Mouse (Mus musculus): ENCODE data around the gene Glyctk.

Glyctk gene

DNA sequence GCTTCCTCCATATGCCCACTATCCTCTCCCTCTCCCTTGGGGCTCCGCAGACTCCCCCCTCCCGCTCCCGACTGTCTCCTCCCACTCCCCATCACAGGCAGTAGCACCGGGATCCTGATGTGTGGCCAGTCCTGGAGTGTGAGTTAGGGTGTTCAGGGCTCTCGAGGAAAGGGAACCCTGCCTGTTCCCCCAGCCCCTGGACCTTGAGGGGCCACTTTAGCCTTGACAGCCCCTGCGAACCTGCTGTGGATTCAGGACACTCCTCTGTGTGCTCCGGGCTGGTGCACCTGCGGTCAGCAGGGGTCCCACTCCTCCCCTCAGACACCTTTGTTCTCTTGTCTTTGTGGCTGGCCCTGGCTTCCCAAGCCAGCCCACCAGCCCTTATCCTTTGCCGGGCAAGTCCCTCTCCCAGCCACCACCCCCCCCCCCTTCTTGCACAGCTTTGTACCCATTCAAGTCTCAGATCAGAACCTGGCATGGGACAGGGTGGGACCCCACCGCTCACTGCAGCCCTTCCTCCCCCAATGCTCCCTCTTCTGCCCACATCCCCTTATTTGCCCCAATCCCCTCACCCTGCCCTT is 10.0 kb downstream of the Glyctk start:
- no peak for DNase-seq (ENCODE audit: low read depth, low spot score)

DNA sequence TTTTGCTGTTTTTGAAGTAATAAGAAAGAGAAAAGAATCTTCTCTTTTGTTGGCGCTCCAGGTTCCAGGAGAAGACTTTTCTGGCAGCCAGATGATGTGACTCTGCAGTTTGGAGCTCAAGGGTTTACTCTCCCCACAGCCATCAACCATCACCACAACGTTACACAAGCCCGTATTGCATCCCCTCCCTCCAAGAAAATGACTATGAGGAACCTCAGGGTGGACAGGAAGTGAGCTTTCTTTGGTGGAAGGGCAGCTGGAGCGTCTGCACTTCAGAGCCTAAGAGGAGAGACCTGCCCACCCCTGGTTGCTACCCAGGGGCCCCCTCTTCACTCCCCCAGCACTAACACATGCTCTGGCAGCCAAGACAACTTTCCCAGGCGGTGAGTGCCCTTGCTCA is 10.7 kb downstream of the Glyctk start:
- DNase-seq (ENCODE audit: low read depth, low spot score): no peak

DNA sequence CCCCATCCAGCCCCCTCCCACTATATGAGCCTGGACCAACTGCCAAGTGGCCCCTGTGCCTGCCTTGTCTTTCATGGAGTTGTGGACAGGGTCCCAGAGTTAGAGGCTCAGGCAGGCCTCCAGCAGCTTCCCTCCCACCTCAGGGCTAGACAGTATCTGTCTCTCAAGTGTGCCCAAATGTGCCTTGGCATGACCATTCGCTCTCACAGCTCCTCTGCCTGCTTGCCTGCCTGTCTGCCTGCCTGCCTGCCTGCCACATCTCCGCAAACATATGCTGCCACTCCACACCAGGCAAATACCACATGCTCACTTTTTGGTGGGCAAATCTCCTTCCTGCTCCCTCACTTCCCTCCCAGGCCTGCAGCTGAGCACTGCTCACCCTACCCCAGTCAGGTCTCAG is 12.4 kb downstream of the Glyctk start:
- DNase-seq (ENCODE audit: low read depth, low spot score): no peak

DNA sequence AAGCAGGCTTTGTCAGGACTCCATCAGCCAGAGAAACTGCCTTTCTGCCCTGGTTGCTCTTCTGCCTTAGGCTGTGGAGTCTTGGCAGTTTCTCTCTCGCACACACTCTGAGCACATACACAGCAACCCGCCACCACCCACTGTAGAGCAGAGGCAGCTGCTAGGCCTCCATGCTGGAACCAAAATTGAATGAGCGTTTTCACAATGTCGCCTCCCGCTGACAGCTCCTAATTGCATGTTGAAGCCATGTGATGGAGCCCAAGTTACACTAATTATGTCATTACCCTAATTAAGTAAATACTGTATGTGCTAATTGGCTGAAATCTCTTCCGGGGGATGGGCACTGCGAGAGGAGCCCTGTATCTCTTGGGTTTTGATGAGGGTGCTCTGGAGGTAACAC is 13.8 kb downstream of the Glyctk start:
- peak; percentile 36 for DNase-seq (ENCODE audit: low read depth, low spot score)

DNA sequence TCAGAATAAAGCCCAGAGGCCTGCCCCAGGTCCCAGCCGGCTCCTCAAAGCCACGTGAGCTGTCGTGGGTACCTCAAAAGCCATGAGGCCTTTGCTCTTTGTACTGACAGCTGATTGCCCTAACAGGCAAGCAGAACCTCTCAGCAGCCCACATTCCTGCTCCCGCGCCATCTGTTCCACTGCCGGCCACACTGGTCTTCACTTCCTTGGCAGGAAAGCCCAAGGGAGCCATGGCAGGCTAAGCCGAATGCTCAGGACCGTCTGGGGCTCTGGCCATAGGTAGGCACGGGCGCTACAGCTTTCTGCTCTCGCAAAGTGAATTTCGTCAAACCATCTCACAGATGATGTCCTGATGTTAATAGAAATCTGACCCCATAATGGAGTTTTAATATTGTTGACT is 16.0 kb downstream of the Glyctk start:
- peak; percentile 89 for DNase-seq (ENCODE audit: low read depth, low spot score)

DNA sequence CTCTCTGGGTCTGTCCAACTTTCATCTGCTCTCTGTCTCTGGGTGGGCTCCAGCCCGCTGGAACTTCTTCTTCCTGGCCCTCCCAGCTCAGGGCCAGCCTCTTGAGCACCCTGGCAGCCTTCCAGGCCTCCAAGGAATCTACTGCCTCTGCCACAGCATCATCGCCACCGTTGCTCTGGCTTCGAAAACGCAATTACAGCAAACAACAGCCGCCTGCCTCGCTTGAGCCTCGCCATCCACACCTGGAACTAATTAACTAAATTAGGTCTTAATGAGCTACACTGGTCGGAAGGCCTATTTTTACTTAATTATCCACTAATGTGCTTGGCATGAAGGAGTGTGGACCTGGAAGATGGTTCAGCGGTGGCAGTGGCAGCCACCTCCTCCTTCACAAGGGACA is 18.2 kb downstream of the Glyctk start:
- DNase-seq (ENCODE audit: low read depth, low spot score): peak; percentile 22

DNA sequence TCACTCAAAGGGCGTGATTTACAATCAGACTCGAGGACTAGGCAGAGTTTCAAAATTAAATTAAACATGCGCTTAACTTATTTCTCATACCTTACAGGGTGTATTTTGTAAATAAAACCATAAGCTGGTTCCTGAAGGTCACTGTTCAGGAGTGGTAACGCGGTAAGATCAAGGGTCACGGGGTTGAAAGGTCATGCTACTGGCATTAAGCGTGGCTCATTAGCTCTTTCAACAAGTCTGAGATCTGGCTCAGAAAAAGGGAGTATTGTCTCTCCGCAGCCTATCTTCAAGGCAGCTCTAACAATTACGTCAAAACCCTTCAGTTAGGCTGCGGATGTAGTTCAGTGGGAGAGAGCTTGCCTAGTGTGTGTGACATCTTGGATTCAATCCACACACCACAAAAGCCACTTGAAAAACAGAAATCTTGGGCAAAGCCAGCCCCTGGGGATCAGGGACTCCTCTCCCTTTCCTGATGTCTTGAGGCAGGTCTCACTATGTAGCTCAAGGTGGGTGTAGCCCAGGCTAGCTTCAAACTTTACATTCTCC is 20.2 kb downstream of the Glyctk start:
- DNase-seq (ENCODE audit: low read depth, low spot score): no peak

DNA sequence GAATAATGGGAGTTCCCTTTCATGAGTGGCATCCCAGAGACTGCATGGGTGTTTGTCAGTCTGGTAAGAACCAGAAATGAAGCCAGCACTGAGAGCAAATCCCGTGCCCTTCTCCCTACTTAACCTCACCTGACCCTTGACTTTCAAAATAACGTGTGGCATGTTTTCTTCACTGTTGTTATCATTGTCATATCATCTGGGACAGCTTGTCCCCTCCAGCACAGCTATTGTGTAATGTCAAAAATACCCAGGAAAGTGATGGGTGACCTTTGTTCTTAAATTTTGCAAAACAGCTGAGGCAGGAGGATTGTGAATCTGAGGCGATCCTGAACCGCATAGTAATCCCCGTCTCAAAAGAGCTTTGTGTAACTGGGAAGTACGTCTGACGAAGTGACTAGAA is 27.7 kb downstream of the Glyctk start:
- no peak for DNase-seq (ENCODE audit: low read depth, low spot score)

DNA sequence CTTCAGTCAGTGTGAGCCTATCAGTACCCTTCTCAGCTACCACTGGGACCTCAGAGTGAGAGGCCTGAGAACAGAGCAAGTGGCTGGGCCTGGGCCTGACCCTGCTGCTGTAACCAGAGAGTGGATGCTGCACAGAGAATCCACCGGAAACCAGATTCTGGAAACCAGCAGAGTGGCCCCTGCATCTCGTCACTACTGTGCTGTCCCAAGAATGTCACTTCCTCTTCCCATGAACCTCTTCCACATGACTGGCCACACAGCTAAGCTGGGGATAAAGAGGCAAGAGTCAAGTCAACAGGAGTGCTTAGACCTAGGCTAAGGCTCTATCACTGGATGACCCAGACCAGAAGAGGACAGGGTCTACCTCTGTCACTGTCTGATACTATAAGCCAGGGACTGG is 28.9 kb downstream of the Glyctk start:
- DNase-seq (ENCODE audit: low read depth, low spot score): no peak

DNA sequence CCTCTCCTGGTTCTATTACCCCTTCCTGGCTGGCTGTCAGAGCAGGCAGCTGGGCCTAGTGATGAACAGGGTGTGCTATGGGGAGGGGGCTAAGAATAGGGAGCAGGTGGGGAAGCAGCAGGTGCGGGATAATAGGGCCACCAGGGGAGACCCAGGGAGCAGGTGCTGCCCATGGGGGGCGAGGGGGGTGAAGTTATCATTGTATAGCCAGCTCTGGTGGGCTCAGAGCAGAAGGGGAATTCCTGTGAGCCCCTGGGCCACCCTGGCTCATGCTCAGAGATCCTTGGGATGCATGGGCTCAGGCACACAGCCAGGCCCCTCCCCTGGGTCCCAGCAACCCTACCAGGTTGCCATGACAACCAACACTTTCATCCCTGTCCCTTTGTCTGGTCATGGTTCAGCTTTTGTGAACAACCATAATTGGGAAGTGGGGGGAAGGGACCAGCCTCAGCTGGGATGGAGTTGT is 31.1 kb downstream of the Glyctk start:
- DNase-seq (ENCODE audit: low read depth, low spot score): peak; percentile 39

DNA sequence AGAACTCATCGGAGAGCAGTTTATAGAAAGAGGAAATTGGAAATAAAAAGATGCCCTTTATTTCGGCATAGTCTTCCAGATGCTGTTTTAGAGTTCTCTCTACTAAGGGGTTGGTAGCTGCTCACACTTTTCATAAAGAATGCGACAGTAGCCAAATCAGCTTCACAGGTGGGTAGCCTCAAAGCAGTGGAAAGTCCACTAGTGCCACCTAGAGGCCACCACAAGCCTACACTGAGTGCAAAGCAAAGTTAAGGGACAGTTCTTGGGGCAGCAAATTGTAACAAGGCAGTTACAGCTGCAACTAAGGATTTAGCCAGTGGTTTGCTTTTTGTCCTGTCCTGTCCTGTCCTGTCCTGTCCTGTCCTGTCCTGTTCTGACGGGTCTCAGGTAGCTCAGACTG is 34.3 kb downstream of the Glyctk start:
- DNase-seq (ENCODE audit: low read depth, low spot score): peak; percentile 72

DNA sequence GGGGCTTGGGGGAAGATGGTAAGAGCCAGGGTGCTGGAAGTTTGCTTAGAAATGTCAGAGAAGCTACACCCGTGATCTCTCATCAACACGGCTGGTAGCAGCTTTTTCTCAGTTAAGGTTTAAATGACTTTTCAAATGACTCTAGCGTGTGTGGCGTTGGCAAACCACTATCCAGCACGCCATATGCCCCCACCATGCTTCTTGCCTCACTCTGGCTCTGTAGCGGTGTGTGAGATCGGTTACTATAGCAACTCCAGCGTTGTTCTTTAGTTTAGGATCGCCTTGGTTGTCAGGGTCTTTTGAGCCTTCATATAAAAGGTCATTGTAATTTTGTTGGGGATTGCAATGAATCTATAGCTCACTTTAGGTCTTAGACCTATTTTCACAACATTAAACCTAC is 38.9 kb downstream of the Glyctk start:
- DNase-seq (ENCODE audit: low read depth, low spot score): no peak

DNA sequence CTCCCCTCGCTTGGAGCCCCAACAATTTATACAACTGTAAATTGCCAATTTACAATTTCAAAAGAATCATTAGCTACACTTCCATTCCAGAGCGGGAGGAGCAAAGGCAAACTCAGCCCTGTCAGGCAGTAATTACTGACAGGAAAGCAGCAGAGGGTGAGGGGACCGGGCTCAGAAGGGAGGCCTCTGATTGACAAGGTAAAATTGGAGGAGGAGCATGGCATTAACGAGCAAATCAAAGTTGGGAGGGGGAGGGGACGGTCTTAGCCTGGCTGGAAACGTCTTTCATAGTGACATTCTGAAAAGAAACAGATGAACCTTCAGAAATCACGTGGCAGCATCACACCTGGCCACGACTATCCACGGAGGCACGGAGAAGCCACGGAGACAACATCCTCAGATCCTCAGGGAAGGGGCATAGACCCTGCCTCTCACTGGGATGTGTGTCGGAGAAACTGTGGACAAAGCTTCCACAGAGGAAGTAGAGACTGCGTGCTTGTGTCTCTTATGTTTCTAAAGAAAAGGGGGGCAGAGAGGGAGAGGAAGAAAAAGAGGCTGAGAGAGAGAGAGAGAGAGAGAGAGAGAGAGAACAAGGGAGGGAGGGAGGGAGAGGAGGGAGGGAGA is 42.0 kb downstream of the Glyctk start:
- DNase-seq (ENCODE audit: low read depth, low spot score): no peak

DNA sequence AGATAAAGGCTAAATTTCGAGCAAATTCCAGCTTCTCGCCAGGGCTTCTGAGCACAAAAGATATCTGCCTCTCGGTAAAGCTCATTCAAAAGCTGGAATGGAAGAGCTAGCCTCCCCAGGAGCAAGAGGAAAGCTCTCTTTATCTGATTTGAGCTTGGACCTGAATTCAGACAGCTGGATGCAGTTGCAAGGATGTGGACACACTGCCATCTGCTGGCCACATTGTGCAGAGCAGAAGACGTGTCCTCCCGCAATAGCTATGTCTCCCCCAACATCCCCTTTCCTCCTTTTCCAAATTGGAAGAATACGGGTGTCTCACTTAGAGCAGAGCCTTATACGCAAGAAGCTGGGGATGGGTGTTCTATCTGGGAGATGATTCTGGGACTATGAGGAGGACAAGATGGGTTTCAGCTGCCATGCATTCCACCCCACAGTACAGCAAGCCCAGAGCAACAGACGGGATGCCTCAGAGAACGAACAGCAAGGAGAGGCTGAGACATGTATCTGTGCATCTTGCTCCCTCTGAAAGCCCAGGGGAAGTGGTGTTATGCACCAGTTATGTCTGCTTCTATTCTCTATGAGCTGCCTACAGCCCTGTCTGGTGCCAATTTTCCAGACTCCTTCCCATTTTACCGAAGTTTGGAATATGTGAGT is 45.0 kb downstream of the Glyctk start:
- DNase-seq (ENCODE audit: low read depth, low spot score): peak; percentile 90

DNA sequence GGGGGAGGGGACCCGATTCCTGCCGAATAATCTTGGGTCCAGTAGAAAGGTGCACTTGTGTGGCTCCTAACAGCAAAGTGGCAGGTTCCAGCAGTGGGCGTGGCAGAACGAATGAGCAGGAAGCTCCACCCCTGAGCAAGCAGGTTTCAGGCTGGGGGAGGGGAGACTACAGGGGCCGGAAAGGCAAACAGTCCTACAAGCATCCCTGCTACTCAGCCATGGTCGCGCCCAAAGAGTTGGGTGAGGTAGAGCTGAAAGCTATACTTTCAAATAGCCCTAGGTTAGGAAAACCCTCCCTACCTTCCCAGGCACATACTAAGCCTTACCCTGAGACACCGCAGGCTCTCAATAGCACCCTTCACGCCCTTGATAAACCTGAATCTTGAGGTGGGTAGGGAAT is 51.7 kb downstream of the Glyctk start:
- DNase-seq (ENCODE audit: low read depth, low spot score): no peak

DNA sequence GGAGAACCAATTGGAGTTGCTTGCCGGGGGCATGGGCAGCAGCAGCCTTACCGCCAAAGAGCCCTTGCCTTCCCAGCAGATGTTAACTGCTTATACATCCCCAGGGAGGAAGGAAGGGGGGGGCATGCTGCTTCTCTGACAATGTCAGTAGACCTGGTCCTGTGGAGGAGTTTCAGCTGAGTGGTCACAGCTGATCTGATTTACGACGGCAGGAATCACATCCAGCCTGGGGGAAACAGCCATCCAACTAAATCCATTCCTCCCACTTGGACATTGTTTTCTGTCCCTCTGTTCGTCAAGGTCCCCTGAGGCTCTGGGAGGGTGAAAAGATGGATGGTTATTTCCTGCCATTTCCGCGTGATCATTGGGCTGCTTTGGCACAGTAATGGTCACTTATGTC is 53.5 kb downstream of the Glyctk start:
- DNase-seq (ENCODE audit: low read depth, low spot score): no peak
